Mouse (Mus musculus) hindbrain, embryonic 11.5 days (tissue): ENCODE measurements around the gene Pdzk1. TPM values are rescaled to one million over a fixed set of nuclear protein-coding genes. Genes with fewer than 3 reads are reported as not detected.

Experiments used
- ATAC-seq: fragments of 200-750 bp; cut with Nextera tagmentation; 2 replicates; pipeline ENCODE4 v1.8.0; 2017; ENCODE audit warnings: mild to moderate bottlenecking, moderate TSS enrichment, moderate library complexity; ENCODE audit not compliant: low FRiP score
- DNase-seq: peaks from one replicate; pipeline ENCODE4 v3.0.0-alpha.2; 2015; ENCODE audit warnings: low spot score
- H3K27ac ChIP-seq: fragments of 300-500 bp; sonication (generic); 2 replicates; pipeline ENCODE4 v1.5.1; 2014; ENCODE audit warnings: mild to moderate bottlenecking, low read depth, low read length
- H3K27me3 ChIP-seq: fragments of 300-500 bp; sonication (generic); 2 replicates; pipeline ENCODE4 v1.6.1; 2014; ENCODE audit warnings: mild to moderate bottlenecking, low read length, moderate library complexity, mixed read lengths; ENCODE audit not compliant: control insufficient read depth, insufficient read depth
- H3K36me3 ChIP-seq: fragments of 300-500 bp; sonication (generic); 2 replicates; pipeline ENCODE4 v1.6.1; 2014; ENCODE audit warnings: mild to moderate bottlenecking, low read length, moderate library complexity, mixed read lengths; ENCODE audit not compliant: control insufficient read depth, insufficient read depth
- H3K4me1 ChIP-seq: fragments of 300-500 bp; sonication (generic); replicated peaks from 2 replicates; pipeline ENCODE4 v1.6.1; 2014; ENCODE audit warnings: low read length, mixed read lengths; ENCODE audit not compliant: control insufficient read depth, insufficient read depth
- H3K4me2 ChIP-seq: fragments of 300-500 bp; sonication (generic); replicated peaks from 2 replicates; pipeline ENCODE4 v1.6.1; 2014; ENCODE audit warnings: mild to moderate bottlenecking, low read depth, low read length
- H3K4me3 ChIP-seq: fragments of 300-500 bp; sonication (generic); 2 replicates; pipeline ENCODE4 v1.5.1; 2014; ENCODE audit warnings: low read depth, low read length
- H3K9ac ChIP-seq: fragments of 300-500 bp; sonication (generic); 2 replicates; pipeline ENCODE4 v1.6.1; 2014; ENCODE audit warnings: low read depth, low read length
- H3K9me3 ChIP-seq: fragments of 300-500 bp; sonication (generic); 2 replicates; pipeline ENCODE4 v1.6.1; 2016; ENCODE audit warnings: low read length; ENCODE audit not compliant: control insufficient read depth
- WGBS: fragments of 180-500 bp; shearing (Covaris S2); extraction: QIAGEN DNeasy Blood & Tissue Kit; methylation state at CpG from one replicate; pipeline ENCODE4 v1.1.7; 2014; 5-methylcytosine and 5-hydroxymethylcytosine counted together
- polyA plus RNA-seq: library from polyadenylated mRNA; unstranded; fragments of >200 nt; fragmentation: Nextera tagmentation; extraction: Ambion mirVana; gene quantifications from 2 replicates; pipeline ENCODE4 v1.2.1, GENCODE M21; 2014

Gene Pdzk1
- polyA plus RNA-seq, 1 experiment from 2014 or later: not detected

- ATAC-seq: no peak
- H3K4me3 ChIP-seq: no peak overlapping the region
- no peaks in the 10 kb centered on the region for H3K9me3 ChIP-seq
- H3K27ac ChIP-seq: no peak overlapping the region
- H3K27me3 ChIP-seq: no peaks in the 10 kb centered on the region
- H3K4me2 ChIP-seq: no peak overlapping the region
- no peak for DNase-seq
- no peaks in the 10 kb centered on the region for H3K4me1 ChIP-seq
- no peak overlapping the region for H3K9ac ChIP-seq
- 50% methylated on average over 11 of the region's 11 CpGs for WGBS
- no peaks in the 10 kb centered on the region for H3K36me3 ChIP-seq
Observed at GRCm38 (mm10) chr3:96825261-96825660, 3.8 kb upstream of the Pdzk1 start.

- Histone ChIP-seq H3K27me3 (no peaks in the 10 kb centered on the region), H3K9ac (no peak overlapping the region), H3K4me1 (no peaks in the 10 kb centered on the region), H3K9me3 (no peaks in the 10 kb centered on the region), H3K36me3 (no peaks in the 10 kb centered on the region), H3K4me3 (no peak overlapping the region), H3K4me2 (no peak overlapping the region), H3K27ac (no peak overlapping the region)
- DNase-seq (no peak), ATAC-seq (no peak)
- WGBS: 44% methylated on average over 15 of the region's 15 CpGs
Observed at GRCm38 (mm10) chr3:96828308-96828864, 698 bp upstream of the Pdzk1 start.

GRCm38 (mm10) chr3:96829856-96830255 lies 772 bp downstream of the Pdzk1 start:
- H3K9ac ChIP-seq: no peak overlapping the region
- no peak overlapping the region for H3K4me3 ChIP-seq
- no peaks in the 10 kb centered on the region for H3K9me3 ChIP-seq
- WGBS: 79% methylated on average over 10 of the region's 10 CpGs
- ATAC-seq (no peak), DNase-seq (no peak)
- no peaks in the 10 kb centered on the region for H3K27me3 ChIP-seq
- H3K27ac ChIP-seq: no peak overlapping the region
- no peaks in the 10 kb centered on the region for H3K36me3 ChIP-seq
- no peaks in the 10 kb centered on the region for H3K4me1 ChIP-seq
- H3K4me2 ChIP-seq: no peak overlapping the region

GRCm38 (mm10) chr3:96832930-96833329 lies 3.8 kb downstream of the Pdzk1 start:
- Histone ChIP-seq H3K4me1 (no peaks in the 10 kb centered on the region), H3K9me3 (no peaks in the 10 kb centered on the region), H3K9ac (no peak overlapping the region), H3K27ac (no peak overlapping the region), H3K4me2 (no peak overlapping the region), H3K27me3 (no peaks in the 10 kb centered on the region), H3K36me3 (no peaks in the 10 kb centered on the region), H3K4me3 (no peak overlapping the region)
- WGBS: 10% methylated on average over 5 of the region's 5 CpGs
- DNase-seq (no peak), ATAC-seq (no peak)

GRCm38 (mm10) chr3:96834587-96835348 lies 5.7 kb downstream of the Pdzk1 start:
- DNase-seq: no peak
- Histone ChIP-seq H3K27ac (no peak overlapping the region), H3K9ac (no peak overlapping the region), H3K27me3 (no peaks in the 10 kb centered on the region), H3K9me3 (no peaks in the 10 kb centered on the region), H3K4me2 (no peak overlapping the region), H3K4me3 (no peak overlapping the region), H3K4me1 (no peaks in the 10 kb centered on the region), H3K36me3 (no peaks in the 10 kb centered on the region)
- no peak for ATAC-seq
- WGBS: 72% methylated on average over 7 of the region's 7 CpGs

GRCm38 (mm10) chr3:96836414-96836813 lies 7.3 kb downstream of the Pdzk1 start:
- ATAC-seq (no peak), DNase-seq (no peak)
- Histone ChIP-seq H3K9ac (no peak overlapping the region), H3K4me1 (no peaks in the 10 kb centered on the region), H3K9me3 (no peaks in the 10 kb centered on the region), H3K4me3 (no peak overlapping the region), H3K27me3 (no peaks in the 10 kb centered on the region), H3K36me3 (no peaks in the 10 kb centered on the region), H3K4me2 (no peak overlapping the region), H3K27ac (no peak overlapping the region)
- WGBS: 67% methylated on average over 2 of the region's 2 CpGs

GRCm38 (mm10) chr3:96838996-96839645 lies 10.0 kb downstream of the Pdzk1 start:
- Histone ChIP-seq H3K36me3 (no peaks in the 10 kb centered on the region), H3K9ac (no peak overlapping the region), H3K4me2 (no peak overlapping the region), H3K4me3 (no peak overlapping the region), H3K27ac (no peak overlapping the region), H3K4me1 (no peaks in the 10 kb centered on the region), H3K9me3 (no peaks in the 10 kb centered on the region), H3K27me3 (no peaks in the 10 kb centered on the region)
- DNase-seq: no peak
- no peak for ATAC-seq
- WGBS: 77% methylated on average over 7 of the region's 7 CpGs

GRCm38 (mm10) chr3:96845191-96845590 lies 16.1 kb downstream of the Pdzk1 start:
- no peaks in the 10 kb centered on the region for H3K27me3 ChIP-seq
- H3K9me3 ChIP-seq: no peaks in the 10 kb centered on the region
- 87% methylated on average over 6 of the region's 6 CpGs for WGBS
- no peaks in the 10 kb centered on the region for H3K36me3 ChIP-seq
- H3K4me1 ChIP-seq: no peaks in the 10 kb centered on the region
- no peak overlapping the region for H3K27ac ChIP-seq
- H3K4me3 ChIP-seq: no peak overlapping the region
- DNase-seq: no peak
- H3K9ac ChIP-seq: no peak overlapping the region
- no peak overlapping the region for H3K4me2 ChIP-seq
- no peak for ATAC-seq

GRCm38 (mm10) chr3:96845806-96846205 lies 16.7 kb downstream of the Pdzk1 start:
- no peaks in the 10 kb centered on the region for H3K27me3 ChIP-seq
- WGBS: 91% methylated on average over 9 of the region's 9 CpGs
- ATAC-seq (no peak), DNase-seq (no peak)
- H3K4me3 ChIP-seq: no peak overlapping the region
- H3K9ac ChIP-seq: no peak overlapping the region
- no peak overlapping the region for H3K4me2 ChIP-seq
- no peak overlapping the region for H3K27ac ChIP-seq
- H3K36me3 ChIP-seq: no peaks in the 10 kb centered on the region
- H3K4me1 ChIP-seq: no peaks in the 10 kb centered on the region
- no peaks in the 10 kb centered on the region for H3K9me3 ChIP-seq
